Mouse (Mus musculus) left cerebral cortex, postnatal 25 days (tissue): Measurements from ENCODE around the gene Pus7l. TPM values are rescaled to one million over a fixed set of nuclear protein-coding genes. Genes with fewer than 3 reads are reported as not detected.
"Not testable (repeated sequence)": the region's sequence is repeated elsewhere in the genome, so short reads cannot be mapped to it uniquely, and the experiment has no call there.

ENCODE experiments used
- DNase-seq, 2 experiments: peaks; one replicate each; pipeline ENCODE4 v3.0.0; 2022; ENCODE audit warnings: low spot score in 2 of 2, mixed read lengths in 1 of 2
- intact Hi-C: fragments of 180-260 bp; cut with DNase I; formaldehyde crosslinking; loops from one replicate; pipeline ENCODE4 v1.15.1; 2025
- total RNA-seq, 2 experiments: library from RNA; stranded (reverse); gene quantifications; 2 replicates each; pipeline ENCODE4 v1.2.3; 2021

The Pus7l gene
- total RNA-seq, 2 experiments from 2014 or later = 2.8 to 5.1 TPM

DNA sequence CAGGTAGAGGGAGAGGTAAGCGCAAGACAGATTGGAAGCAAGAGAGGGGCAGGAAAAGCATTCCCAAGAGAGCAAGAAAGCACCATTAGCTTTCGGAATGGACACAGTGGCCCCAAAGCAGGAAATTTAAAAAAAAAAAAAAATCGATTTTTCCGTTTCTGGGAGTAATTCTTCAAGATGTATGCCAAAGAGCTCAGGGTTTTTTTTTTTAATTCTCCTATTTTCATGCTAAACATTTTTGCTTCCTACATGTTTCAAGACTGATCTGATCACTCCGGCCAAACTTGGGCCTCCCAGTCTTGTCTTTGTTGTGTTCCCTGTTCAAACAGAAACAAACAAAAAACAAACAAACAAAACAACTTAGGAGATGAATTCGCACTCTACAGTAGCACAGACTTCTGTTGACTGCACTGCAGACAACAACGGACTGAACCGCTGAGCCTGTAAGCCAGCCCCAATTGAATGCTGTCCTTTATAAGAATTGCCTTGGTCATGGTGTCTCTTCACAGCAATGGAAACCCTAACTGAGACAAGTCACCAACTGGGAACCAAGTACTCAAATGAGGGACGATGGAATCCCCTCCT, 797 bp upstream of the Pus7l start:
- intact Hi-C loops = no loop called here
- DNase-seq = no peak

DNA sequence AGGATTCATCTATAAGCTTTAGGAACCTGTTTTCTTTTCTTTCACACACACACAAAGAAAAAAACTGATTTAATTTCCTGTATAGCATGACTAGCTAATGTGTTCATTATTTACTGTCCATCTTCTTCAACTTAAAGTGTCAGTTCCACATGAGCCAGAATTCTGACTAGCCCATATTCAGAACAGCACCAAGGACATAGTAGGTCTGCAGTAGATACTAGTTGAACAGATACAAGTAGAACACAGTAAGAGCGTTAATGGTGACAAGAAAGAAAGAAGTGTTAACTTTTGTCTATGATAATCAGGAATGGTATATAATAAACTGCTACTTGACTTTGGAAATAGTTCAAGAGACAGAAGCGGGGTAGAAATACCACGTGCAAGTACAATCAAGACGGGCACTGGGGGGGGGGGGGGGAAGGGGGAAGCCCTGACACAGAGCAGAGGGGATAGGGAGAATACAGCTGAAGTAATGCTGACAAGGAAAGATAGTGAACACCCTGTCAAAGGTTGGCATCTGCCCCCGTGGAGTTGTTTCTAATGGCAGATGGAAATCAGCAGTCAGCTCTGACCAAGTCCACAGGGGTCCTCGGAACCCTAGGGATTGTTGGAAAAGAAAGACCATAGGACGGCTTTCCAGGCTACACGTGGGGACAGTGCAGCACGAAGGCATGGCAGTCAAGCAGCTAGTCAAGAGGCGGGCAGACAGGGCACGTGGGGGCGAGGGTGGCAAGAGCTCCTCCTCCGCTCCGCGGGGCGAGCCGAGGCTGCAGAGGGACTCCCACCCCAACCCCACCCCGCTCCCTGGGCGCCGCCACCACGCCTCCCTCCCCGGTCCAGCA, 559 bp downstream of the Pus7l start:
- intact Hi-C loops = no loop called here
- no peak for DNase-seq

DNA sequence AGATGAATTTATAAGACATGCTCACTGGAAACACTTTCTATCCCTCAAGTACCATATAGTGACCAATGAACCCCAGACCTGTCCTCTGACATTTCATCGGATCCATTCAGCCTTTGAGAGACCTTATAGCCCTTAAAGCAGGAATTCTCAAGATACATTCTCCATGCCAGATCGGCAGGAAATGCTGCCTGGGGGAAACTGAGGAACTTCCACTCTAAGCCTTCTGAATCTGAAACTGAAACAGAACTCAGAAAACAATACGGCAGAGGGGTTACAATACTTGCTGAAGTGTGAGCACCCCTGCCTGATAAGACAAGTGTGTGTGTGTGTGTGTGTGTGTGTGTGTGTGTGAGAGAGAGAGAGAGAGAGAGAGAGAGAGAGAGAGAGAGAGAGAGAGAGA, 4.1 kb downstream of the Pus7l start:
- DNase-seq = no peak
- intact Hi-C loops = no loop called here

DNA sequence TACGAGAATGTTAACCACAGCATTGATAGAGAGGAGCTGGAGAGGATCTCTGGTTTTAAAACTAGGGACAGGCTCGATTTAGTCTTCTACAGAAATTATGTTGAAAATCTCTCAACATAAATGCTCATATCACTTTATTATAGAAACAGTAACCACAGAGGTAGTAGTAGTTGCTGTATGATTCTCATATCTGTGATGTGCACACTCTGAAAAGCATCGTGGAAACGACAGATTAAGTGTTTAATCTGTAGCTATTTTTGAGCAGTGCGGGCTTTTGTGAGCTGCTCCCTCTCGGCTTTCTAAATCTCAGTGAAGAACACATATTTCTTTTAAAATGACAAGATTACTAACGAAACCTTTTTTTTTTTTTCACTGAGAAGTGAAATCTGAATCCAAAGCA, 7.8 kb downstream of the Pus7l start:
- DNase-seq = no peak
- intact Hi-C loops = no loop called here

DNA sequence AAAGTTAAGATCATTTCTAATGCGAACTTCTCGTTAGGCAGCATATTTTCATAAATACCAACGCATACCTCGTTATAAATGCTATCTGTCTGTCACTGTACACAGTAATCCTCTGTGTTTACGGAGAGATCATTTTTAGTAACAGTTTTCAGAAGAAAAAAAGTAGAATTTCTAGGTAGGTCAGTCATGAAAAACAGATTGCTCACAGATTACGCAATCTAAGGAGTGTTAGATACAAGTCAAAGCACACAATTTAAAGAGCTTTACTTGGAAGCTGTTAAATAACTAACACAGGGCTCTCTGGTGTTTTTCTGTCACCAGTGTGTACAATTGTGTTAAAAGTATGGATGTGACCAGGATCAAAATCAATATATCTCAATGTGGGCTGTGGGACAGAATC, 10.4 kb downstream of the Pus7l start:
- no peak for DNase-seq
- intact Hi-C loops = no loop called here

DNA sequence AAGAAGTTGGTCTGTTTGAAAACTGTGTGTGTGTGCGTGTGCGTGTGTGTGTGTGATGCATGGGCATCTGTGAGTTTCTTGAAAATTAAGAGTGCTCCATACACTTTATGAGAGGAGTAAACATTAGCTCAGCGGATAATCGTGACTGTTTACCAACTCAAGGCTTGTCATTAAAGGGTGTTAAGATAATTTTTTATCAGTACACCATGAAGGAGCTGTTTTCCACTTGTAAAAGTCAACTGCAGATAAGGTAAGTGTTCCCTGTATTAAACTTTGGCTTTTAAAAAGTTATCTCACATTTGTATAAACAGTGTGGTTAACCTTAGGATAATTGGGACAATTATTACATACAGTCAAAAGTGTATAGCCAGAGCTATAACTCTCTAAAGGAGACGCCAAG, 11.0 kb downstream of the Pus7l start:
- intact Hi-C loops = no loop called here
- DNase-seq = no peak

DNA sequence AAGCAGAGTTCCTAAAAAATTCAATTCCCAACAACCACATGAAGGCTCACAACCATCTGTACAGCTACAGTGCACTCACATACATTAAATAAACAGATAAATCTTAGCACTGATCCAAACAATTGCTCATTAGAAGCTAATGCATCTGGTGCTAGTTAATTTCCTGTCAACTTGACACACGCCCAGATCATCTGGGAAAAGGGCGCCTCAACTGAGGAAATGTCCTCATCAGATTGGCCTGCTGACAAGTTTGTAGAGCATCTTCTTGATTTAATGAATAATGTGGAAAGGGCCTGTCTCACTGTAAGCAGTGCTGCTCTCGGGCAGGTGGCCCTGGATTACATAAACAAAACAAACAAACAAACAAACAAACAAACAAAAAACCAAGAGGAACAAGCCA, 12.8 kb downstream of the Pus7l start:
- no peak for DNase-seq
- intact Hi-C loops = no loop called here

DNA sequence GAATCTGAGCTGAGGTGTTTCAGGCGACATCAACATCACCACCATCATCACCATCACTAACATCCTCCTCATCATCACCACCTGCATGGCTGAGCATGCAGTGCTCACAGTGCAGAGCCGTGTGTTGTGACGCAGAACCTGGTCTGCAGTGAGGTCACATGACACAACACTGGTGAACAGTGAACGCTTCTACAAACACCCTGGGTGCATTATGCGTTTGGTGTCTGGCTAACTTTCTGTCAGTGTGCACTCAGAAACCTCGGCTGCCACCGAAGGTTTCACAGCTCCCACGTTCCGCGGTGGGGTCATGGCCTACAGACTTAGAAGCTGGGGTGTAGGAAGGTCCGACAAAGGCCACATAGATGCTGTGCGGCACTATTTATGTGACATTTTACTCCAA, 18.4 kb downstream of the Pus7l start:
- intact Hi-C loops = no loop called here
- no peak for DNase-seq

DNA sequence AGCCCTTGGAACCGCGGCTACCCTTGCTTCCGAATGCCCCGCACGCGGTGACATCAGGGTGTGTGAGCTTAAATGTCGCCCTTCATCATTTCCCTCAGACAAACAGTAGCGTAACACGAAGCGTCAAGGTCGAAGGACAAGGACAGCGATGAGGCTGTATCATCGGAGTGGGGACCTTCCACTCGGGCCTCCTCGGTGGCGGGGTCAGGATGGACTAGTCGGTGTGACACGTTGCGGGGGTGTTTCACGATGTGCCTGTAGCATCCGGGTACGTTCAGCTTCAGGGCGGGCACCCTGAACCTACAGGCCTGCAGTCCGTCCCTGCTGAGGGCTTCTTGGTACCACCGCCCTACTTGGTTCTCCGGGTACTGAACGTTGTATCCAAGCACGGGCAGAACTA, 20.1 kb downstream of the Pus7l start:
- DNase-seq = no peak
- intact Hi-C loops = no loop called here

DNA sequence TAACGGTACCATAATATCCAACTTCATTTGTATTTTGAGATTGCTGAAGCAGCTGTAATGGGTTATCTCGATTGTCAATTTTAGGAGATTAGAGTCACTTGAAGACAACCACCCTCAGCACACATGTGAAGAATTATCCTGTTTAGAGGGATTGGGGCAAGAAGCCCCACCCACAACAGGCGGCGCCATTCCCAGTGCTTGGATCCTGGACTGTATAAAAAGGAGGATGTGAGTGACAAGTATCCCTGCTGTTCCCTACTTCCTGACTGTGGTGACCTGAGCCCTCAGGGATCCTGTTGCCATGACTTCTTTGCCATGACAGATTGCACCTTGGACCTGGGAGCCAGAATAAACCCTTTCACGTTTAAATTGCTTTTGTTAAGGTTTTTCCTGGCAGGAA, 22.4 kb downstream of the Pus7l start:
- intact Hi-C loops = loop anchor here (1.0 kb wide), 2 partner anchors 179 to 256 kb away; no protein-coding TSS in a partner anchor
- no peak for DNase-seq

DNA sequence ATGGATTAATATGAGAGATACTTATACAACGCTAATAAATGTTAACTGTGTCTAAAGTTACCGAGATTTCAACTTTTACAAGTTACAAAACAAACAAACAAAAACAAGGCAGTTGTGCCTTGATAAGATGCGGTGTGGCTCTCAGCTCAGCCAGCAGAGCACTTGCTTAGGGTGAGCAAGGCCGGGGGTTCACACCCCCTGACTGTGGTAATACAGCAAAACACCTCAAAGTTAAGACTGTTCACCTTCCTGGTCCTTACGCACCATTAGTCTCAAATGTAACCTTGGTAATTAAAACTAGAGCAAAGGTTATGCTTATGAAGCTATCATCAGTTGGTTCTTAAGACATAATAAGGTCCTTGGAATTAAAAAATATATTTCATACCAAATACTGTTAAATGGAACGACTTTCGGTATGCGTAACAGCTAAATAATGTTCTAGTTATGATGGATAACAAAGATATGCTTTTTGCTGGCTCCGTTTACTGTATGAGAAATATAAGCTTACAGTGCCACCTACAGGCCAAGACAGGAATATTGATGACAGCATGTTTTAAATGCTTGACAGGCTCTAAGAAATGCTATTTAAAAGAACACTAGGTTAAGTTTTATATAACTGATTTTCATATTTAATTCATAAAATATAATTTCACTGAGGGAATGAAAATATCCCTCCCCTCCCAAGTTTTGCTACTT, 23.0 kb downstream of the Pus7l start:
- intact Hi-C loops = loop anchor here (1.0 kb wide), 2 partner anchors 178 to 255 kb away; no protein-coding TSS in a partner anchor
- peak; percentile 33 to 70 for DNase-seq

DNA sequence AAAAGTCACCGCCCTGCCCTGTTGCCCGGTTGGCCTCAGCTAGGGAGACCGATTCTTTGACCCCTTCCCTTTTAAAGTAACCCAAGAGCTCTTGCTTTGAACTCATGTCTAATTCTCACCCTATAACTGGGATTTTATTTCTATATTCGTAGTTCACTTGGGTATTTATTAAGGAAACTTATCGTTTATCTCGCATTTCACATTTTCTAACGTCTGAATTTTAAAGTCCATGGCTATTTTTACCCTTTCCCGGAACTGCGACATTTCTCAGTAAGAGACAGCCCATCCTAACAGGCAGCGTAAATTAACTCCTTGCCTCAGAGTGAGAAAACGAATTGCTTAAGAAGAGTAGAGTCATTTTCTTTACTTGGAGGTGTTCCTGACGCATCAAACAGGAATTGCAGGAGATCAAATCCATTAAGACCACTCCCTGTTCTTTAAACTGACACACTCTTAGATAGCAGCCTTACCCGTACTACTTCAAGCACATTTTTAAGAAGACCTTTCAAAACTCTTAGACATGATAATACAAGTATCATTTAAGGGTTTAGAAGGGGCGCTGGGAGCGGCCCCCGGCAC, 25.3 kb downstream of the Pus7l start:
- no peak for DNase-seq
- intact Hi-C loops = no loop called here

DNA sequence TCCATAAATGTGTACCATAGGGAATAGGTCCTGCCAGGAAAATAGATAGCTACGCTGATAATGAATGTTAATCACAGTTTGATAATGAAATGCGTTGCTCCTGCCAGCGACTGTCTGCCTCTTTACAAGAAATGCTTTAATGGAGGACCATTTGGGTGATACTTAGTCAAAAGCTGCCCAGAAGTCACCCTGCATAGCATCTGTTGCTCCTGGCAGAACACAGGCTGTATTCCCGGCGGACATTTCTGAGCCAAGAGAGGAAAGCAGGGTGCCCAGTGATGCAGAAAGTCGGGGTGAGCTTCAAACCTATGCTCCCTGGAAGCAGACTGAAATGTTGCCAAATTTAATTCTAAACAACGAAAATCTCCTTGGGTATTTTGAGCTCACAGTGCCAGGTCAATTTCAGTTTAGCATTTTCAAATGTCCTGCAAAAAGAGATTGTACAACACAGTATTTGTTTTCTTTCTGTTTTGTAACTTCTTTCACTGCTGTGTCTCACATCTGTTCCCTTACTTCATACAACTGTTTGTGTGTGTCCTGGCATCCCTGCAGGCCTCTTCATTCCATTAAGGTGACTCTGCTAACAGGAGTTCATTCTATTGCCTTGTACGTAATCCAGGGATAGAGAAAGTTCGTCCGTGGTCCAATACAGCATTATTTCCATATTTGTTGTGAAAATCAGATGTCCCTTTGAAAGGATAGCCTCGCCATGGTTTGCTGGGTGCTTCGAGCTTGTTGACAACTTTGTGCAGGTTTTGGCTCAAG, 39.7 kb downstream of the Pus7l start:
- intact Hi-C loops = no loop called here
- DNase-seq = no peak

DNA sequence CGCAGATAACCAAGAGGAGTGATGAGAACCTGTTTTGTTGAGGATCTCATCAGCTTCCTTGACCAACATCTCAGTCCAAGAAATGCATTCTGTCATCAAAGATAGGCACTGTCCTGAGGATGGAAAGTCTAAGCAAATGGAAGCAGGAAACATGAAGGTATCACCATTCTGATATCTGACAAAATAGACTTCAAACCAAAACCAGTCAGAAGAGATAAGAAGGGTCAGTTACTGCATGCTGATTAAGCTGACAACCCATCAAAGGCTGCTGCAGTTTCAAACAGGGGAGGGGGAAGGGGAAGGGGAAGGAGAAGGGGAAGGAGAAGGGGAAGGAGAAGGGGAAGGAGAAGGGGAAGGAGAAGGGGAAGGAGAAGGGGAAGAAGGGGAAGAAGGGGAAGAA, 44.1 kb downstream of the Pus7l start:
- no peak for DNase-seq
- intact Hi-C loops = no loop called here

DNA sequence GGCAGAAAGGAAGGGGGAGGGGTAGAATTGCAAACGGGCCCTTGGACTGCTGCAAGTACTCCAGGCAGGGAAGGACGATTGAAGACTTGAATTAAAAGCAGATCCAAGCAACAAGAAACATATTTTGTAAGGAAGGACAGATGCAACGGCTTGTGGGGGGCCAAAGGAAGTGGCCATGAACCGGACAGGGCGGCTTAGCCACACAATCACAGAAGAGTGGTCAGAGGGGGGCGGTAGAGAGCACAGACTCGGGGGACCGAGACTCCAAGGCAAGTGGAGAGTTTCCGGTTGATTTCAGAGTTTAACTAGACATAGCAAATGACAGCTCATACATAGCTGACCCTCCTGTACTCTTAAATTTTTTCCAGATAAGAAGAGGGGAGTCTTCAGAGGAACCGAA, 47.4 kb downstream of the Pus7l start:
- intact Hi-C loops = no loop called here
- DNase-seq = no peak

DNA sequence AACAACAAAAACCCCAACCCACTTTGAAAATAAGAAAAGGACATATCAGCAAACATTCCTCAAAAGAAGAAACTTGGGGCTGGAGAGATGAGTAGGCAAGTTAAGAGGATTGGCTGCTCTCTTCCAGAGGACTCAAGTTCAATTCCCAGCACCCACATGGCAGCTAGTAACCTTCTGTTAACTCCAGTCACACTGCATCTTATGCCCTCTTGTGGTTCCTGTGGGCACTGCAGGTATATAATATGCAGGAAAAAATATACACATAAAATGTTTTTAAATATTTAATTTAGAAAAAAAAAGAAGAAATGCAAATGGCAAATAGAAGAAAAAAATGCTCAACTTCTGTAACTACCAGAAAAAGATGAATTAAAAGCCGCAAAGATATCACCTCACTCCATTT, 48.9 kb downstream of the Pus7l start:
- DNase-seq = no peak
- intact Hi-C loops = no loop called here

DNA sequence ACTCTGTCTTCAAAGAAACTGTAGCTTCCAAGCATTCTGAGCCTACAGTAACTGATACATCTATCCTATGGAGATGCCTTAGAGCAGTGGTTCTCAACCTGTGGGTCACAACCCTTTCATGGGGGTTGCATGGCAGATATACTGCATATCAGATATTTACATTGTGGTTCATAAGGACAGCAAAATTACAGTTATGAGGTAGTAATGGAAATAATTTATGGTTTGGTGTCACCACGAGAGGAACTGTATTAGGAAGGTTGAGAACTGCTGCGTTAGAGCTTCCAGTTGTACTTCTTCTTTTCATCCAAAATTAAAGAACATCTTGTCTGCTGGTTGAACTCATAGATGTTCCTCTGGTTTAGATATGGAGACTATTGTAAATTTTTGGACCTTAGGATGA, 53.9 kb downstream of the Pus7l start:
- no peak for DNase-seq
- intact Hi-C loops = no loop called here

DNA sequence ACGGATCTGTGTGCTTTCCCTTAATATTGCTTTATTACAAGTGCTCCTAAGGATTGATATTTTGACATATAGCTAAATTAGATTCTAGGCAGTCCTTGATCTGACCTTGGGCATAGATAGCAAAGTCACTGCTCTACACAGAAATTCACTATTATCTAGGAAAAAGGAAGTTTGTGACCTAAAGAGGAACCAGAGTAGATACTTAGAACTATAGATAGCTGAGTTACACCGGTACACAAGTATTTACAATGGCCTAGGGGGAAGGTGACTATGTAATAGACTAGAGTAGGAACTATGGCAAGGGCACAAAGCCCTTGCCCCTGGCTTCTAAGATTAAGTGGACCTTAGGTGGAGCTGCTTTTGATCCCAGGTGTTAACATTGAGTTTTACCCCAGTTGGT, 55.3 kb downstream of the Pus7l start:
- DNase-seq, intact Hi-C loops: not testable (repeated sequence)

DNA sequence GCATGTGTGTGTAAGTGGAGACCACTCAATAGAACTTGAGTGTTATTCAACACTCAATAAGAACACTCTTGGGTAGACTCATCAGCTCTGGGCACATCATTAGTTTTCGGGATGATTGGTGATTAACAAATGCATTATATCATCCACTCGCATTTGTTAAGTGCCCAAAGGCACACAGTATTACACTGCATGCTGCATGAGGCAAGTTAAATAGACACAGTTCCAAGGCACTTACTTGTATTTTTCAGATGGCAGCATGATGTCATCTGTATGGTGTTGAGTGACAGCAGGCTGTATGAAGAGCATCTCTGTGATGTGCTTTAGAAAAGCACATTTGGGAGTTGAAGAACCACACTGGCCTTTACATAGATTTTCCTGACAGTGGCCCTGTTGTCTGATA, 60.8 kb downstream of the Pus7l start:
- intact Hi-C loops = no loop called here
- no peak for DNase-seq

DNA sequence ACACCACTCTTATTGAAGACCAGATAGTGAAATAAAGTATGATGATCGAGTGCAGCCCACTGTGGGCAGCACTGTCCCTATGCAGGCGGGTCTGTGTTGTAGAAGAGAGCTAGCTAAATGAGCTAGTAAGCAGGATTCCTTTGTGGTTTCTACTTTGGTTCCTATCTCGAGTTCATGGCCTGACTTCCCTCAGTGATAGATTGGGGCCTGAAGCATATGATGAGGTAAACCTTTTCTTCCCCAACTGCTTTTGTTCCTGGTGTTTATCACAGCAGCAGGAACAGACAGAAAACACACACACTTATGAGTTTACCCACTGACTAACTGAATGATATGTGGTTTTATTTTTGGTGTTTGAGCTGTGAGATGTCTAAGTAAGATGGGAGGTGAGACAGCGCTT, 62.6 kb downstream of the Pus7l start:
- intact Hi-C loops = no loop called here
- no peak for DNase-seq
